Mouse (Mus musculus) layer of hippocampus, adult 11-12 months (tissue): ENCODE results near the gene Msh4.
"Not testable (repeated sequence)": the region's sequence is repeated elsewhere in the genome, so short reads cannot be mapped to it uniquely, and the experiment has no call there.

Experiments
- DNase-seq: peaks from one replicate; pipeline ENCODE4 v3.0.0; 2022; ENCODE audit warnings: low spot score

Gene Msh4

GRCm38 (mm10) chr3:153849368-153850015 is 56.4 kb downstream of the Msh4 start:
- DNase-seq = no peak

DNA sequence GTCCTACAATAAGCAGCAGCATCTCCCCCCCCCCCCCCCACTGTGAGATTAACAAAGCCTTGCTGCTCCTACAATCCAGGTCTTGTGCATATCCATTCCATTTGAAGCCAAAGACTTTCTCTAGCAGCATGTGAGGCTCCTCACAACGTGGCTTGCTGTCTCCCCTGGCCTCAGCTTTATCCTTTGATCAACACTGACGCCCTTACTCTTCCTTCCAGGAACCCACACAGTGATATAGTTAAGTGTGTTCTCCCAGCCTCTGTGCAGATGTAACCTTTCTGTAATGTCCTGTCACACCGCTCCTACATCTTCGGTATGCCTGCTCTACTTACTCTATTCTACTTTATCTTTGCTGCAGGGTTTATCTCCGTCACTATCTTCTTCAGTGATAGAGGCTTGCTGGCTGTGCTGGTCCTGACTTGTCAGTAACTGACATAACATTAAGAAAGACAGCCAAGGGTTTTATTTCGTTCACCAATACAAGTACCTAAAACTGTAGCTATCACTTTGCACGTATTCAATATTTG is 58.7 kb downstream of the Msh4 start:
- DNase-seq = no peak

- no peak for DNase-seq
Measured at GRCm38 (mm10) chr3:153846109-153846508, 59.8 kb downstream of the Msh4 start.

DNA sequence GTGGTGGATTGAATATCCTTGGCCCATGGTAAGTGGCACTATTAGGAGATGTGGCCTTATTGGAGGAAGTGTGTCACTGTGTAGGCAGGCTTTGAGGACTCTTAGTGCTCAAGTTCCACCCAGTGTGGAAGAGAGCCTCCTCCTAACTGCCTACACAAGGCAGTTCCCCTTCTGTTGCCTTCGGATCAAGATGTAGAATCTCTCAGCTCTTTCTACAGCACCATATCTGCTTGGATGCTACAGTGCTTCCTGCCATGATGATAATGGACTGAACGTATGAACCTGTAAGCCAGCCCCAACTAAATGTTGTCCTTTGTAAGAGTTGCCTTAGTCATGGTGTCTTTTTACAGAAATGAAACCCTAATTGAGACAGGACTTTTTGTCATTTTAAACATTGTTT is 60.4 kb downstream of the Msh4 start:
- no peak for DNase-seq

- DNase-seq = no peak
Measured at GRCm38 (mm10) chr3:153844757-153845156, 61.2 kb downstream of the Msh4 start.

- DNase-seq = no peak
Measured at GRCm38 (mm10) chr3:153844030-153844429, 61.9 kb downstream of the Msh4 start, which contains the start of gene Asb17. Gene Asb17 (plus strand): TSS chr3:153844209.

DNA sequence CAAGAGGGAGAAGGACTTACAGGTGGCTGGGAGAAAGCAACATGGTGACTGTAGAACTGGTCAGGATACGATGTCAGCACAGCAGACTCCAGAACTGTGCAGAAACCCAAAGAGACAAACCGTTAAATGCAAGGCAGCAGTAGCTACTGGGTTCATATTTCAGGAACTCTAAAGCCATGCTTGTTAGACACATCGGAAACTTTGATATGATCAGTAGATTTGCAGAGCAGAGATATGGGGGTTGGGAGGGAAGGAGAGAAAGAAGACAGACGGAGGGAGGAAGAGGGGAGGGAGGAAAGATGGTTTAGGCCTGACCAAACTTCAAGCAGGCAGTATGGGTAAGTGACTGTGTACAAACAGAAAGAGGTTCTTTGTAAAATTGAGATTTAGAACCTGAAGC is 68.3 kb downstream of the Msh4 start:
- no peak for DNase-seq

- no peak for DNase-seq
Measured at GRCm38 (mm10) chr3:153836316-153836715, 69.6 kb downstream of the Msh4 start.

DNA sequence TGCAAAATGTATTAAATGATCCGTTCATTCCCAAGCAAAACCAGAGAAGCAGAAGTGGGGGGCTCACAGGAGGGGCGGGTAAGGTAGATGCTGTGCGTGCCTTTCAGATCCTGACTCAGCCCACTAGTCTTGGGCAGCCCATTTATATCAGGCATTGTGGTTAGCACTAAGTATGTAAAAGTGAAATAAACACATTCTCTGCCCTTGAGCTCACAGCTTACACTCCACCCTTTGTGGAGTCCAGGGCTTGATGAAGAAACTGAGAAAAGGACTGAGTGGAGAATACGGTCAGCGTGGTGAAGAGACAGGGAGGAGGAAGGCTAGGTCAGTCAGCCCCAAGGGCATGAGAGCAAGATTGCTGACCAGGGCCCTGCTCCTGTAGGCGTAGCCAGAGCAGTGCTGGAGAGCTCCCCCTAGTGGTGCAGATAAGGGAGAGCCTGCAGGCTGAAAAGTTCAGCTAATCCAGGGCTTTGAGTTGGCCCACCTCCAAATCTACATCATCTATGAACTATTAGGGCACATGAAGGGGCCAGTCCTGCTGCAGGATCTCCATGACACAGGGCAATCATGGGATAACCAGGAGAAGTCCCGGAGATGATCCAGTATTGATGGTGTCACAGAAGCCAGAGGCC is 70.4 kb downstream of the Msh4 start:
- DNase-seq = peak; percentile 61

GRCm38 (mm10) chr3:153834071-153834470 is 71.9 kb downstream of the Msh4 start:
- no peak for DNase-seq

DNA sequence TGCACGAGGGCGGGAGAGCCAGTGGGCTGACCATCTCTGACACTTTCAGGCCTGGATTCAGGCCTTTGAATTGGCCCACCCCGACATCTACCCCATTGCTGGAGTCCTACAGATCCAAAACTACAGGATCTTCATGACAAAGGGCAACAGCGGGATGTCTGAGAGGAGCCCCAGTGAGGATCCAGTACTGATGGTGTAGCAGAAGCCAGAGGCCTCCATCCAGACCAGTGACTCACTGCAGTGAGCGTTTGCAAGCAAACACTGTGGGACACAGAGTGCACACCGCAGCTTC is 73.3 kb downstream of the Msh4 start:
- no peak for DNase-seq

- no peak for DNase-seq
Measured at GRCm38 (mm10) chr3:153831873-153832653, 73.9 kb downstream of the Msh4 start.

DNA sequence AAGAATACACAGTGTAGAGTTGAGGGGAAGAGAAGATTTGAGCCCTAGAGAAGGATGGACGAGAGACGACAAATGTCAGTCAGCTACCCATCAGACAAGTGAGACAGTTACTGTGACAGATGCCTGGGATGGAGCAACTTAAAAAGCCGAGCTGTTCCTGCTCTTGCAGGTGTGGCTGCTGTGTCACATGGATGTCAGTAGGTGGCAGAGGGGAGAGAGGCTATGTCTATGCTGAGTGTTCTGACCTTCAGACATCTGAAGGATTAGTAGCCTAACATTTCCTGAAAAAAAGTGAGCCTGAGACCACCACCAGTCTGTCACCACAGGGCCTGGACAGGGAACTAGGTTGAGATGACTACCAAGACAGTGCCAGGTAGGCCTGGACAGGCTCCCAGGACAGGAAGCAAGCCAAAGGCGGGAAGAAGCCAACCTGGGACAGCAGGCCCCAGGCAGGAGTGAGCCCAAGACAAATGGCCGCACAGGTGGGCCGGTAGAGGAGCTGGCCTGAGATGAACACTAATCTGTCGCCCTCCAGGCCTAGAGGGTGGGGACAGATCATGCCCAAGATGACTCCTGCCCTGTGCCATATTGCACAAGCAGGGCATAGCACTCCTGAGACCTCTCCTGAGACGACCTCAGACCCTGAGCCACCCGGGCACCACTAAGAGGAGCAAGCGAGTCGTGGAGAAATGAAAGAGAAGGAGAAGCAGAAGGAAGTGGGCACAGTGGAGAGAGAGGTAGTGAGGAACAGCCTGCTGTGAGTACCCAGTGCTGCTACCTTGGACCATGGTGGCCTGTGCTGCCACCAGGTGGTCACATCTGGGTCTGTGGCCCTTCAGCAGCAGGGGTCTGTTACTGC is 74.7 kb downstream of the Msh4 start:
- DNase-seq = no peak

- not testable (repeated sequence) for DNase-seq
Measured at GRCm38 (mm10) chr3:153829788-153830187, 76.2 kb downstream of the Msh4 start.

GRCm38 (mm10) chr3:153826616-153827015 is 79.3 kb downstream of the Msh4 start:
- DNase-seq = no peak

- no peak for DNase-seq
Measured at GRCm38 (mm10) chr3:153825197-153825596, 80.7 kb downstream of the Msh4 start.

DNA sequence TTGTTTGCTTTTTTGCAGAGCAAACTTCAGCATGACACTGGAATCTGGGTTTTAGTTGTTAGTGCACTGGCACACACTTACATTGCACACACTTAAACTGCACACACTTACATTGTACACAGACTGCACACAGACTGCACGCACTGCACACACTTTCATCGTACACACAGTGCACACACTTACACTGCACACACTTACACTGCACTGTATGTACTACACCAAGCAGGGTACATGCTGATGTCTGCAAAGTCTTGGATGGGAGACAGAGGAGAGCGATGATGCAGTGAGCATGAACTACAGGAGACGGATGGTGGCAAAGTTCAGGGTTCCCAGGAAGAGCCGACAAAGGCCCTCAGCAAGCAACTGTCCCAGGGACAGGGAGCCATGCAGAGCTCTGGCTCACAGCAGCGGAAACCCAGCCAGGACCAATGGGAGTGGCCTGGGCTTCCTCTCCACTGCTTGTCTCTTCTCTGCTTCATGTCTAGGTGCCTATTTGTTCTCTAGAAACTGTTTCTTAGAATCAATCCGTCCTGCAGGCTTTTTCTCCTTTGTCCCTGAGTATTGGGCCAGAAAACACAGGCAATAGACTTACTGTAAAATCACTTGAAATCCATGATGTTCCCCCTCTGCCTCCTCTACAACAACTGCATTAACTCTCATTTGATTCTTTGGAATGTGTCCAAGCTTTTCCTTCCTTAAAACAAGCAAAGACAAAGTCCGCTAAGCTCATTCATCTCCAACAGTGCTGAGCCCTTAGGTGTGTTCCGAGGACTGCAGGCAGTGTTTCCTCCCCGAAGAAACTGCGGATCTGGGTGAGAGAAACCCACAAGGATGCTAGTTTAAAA is 82.0 kb downstream of the Msh4 start:
- DNase-seq = no peak

DNA sequence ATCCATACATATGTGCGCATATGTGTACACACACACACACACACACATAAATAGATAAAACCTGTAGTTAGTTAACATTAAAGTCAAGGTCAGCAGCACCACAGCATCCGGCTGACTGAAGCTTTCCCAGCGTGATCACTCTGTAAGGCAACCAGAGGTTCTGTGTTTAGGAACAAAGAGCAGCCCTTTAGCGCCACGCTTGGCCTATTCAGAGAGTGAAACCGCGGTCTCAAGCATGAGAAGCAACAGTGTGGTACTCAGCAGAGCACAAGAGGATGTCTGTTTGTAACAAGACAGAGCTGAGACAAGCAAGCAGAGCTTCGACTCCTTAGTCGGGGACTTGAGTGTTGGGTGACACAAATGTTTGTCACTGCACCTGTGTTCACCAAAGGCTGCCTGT is 86.5 kb downstream of the Msh4 start:
- no peak for DNase-seq

GRCm38 (mm10) chr3:153818723-153819122 is 87.2 kb downstream of the Msh4 start:
- no peak for DNase-seq

DNA sequence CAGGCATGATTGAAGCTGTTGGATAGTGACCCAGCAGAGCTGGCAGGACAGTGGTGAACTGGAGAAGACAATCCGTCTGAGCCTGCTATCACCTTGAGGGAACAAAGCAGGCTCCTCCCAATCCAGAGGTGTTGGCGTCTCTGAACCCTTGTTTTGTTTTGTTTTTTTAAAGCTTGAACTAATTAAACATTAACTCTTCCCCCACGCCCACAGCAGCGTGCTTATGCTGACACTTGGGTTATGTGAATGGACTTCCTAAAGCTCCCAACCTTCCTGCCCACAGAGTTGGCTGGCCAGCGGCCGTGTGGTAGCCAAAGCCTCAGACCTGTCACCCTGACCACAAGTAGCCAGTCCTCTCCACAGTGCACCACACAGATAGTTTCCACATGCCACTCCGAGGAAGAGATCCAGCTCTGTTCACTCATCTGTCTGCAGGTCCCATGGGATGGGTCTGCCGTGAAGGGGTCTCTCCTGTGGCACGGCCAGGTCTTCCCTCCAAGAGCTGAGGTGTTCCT is 88.5 kb downstream of the Msh4 start:
- DNase-seq = no peak

DNA sequence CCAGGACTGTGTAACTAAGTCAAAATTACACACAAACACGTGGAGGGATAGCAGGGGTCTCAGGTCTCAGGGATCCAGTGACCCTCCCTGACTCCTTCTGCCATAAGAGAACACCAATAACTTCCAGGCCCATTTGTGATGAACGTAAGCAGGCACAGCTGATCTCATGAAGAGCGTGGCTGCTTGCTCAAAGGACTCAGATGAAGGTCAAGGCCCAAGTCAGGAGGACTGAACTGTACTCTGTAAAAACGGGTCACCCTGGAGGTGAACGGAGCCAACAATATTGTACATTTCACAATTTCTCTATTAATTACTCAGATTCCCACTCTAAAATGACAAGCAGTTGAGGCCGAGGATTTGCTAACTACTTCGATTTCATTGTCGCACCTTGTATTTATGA is 91.9 kb downstream of the Msh4 start:
- no peak for DNase-seq
